In genomic region chr17:5429090-5429771, GRCm38 (mm10) we compare ENCODE assay signal across 8 mouse cellular contexts. TPM values are rescaled to one million over a fixed set of nuclear protein-coding genes. Genes with fewer than 3 reads are reported as not detected.
DNase-seq lines count a peak whose midpoint lies in the region; ATAC-seq and TF ChIP-seq lines count a peak whose summit lies in the region.

No protein-coding gene starts in this region.

- no peak for ATAC-seq in heart, embryonic 11.5 days (replicated peaks; ENCODE audit: insufficient number of reproducible peaks, low FRiP score, low TSS enrichment)
- peak; percentile 87 for ATAC-seq in midbrain, embryonic 14.5 days (ENCODE audit: low FRiP score, low TSS enrichment)

- TF ChIP-seq POLR2A in spleen, adult 2 months (IDR thresholded peaks at IDR 0.05; ENCODE audit: low read depth, low read length): no peak

- no peak overlapping the region for H3K4me3 ChIP-seq in heart, embryonic 11.5 days (ENCODE audit: low read depth, low read length)
- H3K4me3 ChIP-seq in embryonic facial prominence, embryonic 10.5 days: no peak overlapping the region
- no peak overlapping the region for H3K4me3 ChIP-seq in midbrain, embryonic 14.5 days (replicated peaks; ENCODE audit: low read depth, low read length)
- no peak overlapping the region for H3K4me3 ChIP-seq in spleen, adult 2 months (ENCODE audit: extremely low read depth, insufficient read depth, insufficient read length)

- DNase-seq in heart, adult 11 months: peak; percentile 96
- peak; percentile 89 for DNase-seq in embryonic facial prominence, embryonic 10.5 days (ENCODE audit: low spot score)
- peak; percentile 44 for DNase-seq in gonadal fat pad, adult 2 months (ENCODE audit: low read depth)
- peak; percentile 87 for DNase-seq in kidney, adult 11 months
- peak; percentile 94 for DNase-seq in left cerebral cortex, postnatal 4 days
- peak; percentile 99 for DNase-seq in midbrain, embryonic 14.5 days
- peak; percentile 81 to 88 for DNase-seq in spleen, adult 2 months (ENCODE audit: low read depth in 1 of 2, low spot score in 2 of 2)

- no peak overlapping the region for H3K9ac ChIP-seq in heart, embryonic 11.5 days (ENCODE audit: low read depth, low read length)
- no peak overlapping the region for H3K9ac ChIP-seq in midbrain, embryonic 14.5 days (replicated peaks; ENCODE audit: low read length)

- peaks cover 11% of the 10 kb centered on the region for H3K36me3 ChIP-seq in heart, embryonic 11.5 days (ENCODE audit: control insufficient read depth, insufficient read depth, low read length)
- H3K36me3 ChIP-seq in embryonic facial prominence, embryonic 10.5 days (replicated peaks): peaks cover 50% of the 10 kb centered on the region
- peaks cover 34% of the 10 kb centered on the region for H3K36me3 ChIP-seq in midbrain, embryonic 14.5 days (ENCODE audit: control insufficient read depth, insufficient read depth, low read length)
- H3K36me3 ChIP-seq in spleen, adult 2 months (ENCODE audit: control insufficient read depth, insufficient read depth, low read length): peaks cover 12% of the 10 kb centered on the region

- 53% methylated on average over 10 of the region's 10 CpGs for WGBS in heart, embryonic 11.5 days (ENCODE audit: insufficient replicate concordance)
- WGBS in embryonic facial prominence, embryonic 10.5 days: 58% methylated on average over 10 of the region's 10 CpGs
- WGBS in midbrain, embryonic 14.5 days: 59% methylated on average over 10 of the region's 10 CpGs
- WGBS in spleen, adult 2 months: 64% methylated on average over 10 of the region's 10 CpGs

- H3K9me3 ChIP-seq in heart, embryonic 11.5 days (replicated peaks; ENCODE audit: control insufficient read depth, low read length): no peaks in the 10 kb centered on the region
- H3K9me3 ChIP-seq in embryonic facial prominence, embryonic 10.5 days: no peaks in the 10 kb centered on the region
- no peaks in the 10 kb centered on the region for H3K9me3 ChIP-seq in midbrain, embryonic 14.5 days (ENCODE audit: control insufficient read depth, low read length)

- H3K4me2 ChIP-seq in heart, embryonic 11.5 days: no peak overlapping the region
- H3K4me2 ChIP-seq in midbrain, embryonic 14.5 days (ENCODE audit: low read length): no peak overlapping the region

- H3K4me1 ChIP-seq in heart, embryonic 11.5 days (ENCODE audit: control insufficient read depth, insufficient read depth, low read length): peaks cover 12% of the 10 kb centered on the region
- H3K4me1 ChIP-seq in embryonic facial prominence, embryonic 10.5 days: peaks cover 5% of the 10 kb centered on the region
- no peaks in the 10 kb centered on the region for H3K4me1 ChIP-seq in midbrain, embryonic 14.5 days (ENCODE audit: control insufficient read depth, insufficient read depth, low read length)
- H3K4me1 ChIP-seq in spleen, adult 2 months (ENCODE audit: control insufficient read depth, insufficient read depth, insufficient read length): no peaks in the 10 kb centered on the region

- H3K27me3 ChIP-seq in heart, embryonic 11.5 days (ENCODE audit: control insufficient read depth, insufficient read depth, low read length): no peaks in the 10 kb centered on the region
- no peaks in the 10 kb centered on the region for H3K27me3 ChIP-seq in embryonic facial prominence, embryonic 10.5 days (replicated peaks; ENCODE audit: low read depth, poor library complexity, severe bottlenecking)
- H3K27me3 ChIP-seq in midbrain, embryonic 14.5 days (ENCODE audit: control insufficient read depth, insufficient read depth, low read length): no peaks in the 10 kb centered on the region
- H3K27me3 ChIP-seq in spleen, adult 2 months (ENCODE audit: control insufficient read depth, insufficient read depth, low read length): no peaks in the 10 kb centered on the region

- intact Hi-C loops in left cerebral cortex, postnatal 4 days (cut with DNase I): no loop called here

- H3K27ac ChIP-seq in heart, embryonic 11.5 days (ENCODE audit: low read depth, low read length): no peak overlapping the region
- H3K27ac ChIP-seq in embryonic facial prominence, embryonic 10.5 days (replicated peaks): 0 out of 2 replicates have a peak overlapping the region, but pooled peaks have one; percentile 16
- H3K27ac ChIP-seq in midbrain, embryonic 14.5 days (replicated peaks; ENCODE audit: low read depth, low read length): peak overlapping the region; percentile 74
- H3K27ac ChIP-seq in spleen, adult 2 months (ENCODE audit: insufficient read depth, low read length): no peak overlapping the region

- TF ChIP-seq CTCF in spleen, adult 2 months (IDR thresholded peaks at IDR 0.05; ENCODE audit: extremely low read depth, insufficient read depth, insufficient read length, insufficient replicate concordance): peak; percentile 97; the same call in 1 of the 2 replicates

RNA-seq across cellular contexts. Expression of gene Ldhal6b, which starts 10.7 kb away (rescaled TPM):
- polyA plus RNA-seq in heart, embryonic 11.5 days (2014; fragmentation: Nextera tagmentation; extraction: Ambion mirVana): not detected in 2 replicates
- not detected in 2 replicates for polyA plus RNA-seq in embryonic facial prominence, embryonic 10.5 days (2016; fragmentation: Nextera tagmentation; extraction: Ambion mirVana)
- polyA plus RNA-seq in gonadal fat pad, adult 2 months (2012; rRNA removed): 0.89 and 2.2 TPM in 2 replicates
- 1 to 10 TPM; 1.9 to 2.0 TPM for total RNA-seq in left cerebral cortex, postnatal 4 days (2021)
- polyA plus RNA-seq in midbrain, embryonic 14.5 days (2014; fragmentation: Nextera tagmentation; extraction: Ambion mirVana): not detected in 2 replicates
- 0.44 and 0.47 TPM in 2 replicates for polyA plus RNA-seq in spleen, adult 2 months (2012; rRNA removed)

RNA-seq across cellular contexts. Expression of gene Tmem242, which starts 10.8 kb away (rescaled TPM):
- 121 and 139 TPM in 2 replicates for polyA plus RNA-seq in heart, embryonic 11.5 days (2014; fragmentation: Nextera tagmentation; extraction: Ambion mirVana)
- polyA plus RNA-seq in embryonic facial prominence, embryonic 10.5 days (2016; fragmentation: Nextera tagmentation; extraction: Ambion mirVana): 135 and 137 TPM in 2 replicates
- 14.6 and 23.4 TPM in 2 replicates for polyA plus RNA-seq in gonadal fat pad, adult 2 months (2012; rRNA removed)
- 10 to 100 TPM; 67.6 to 71.8 TPM for total RNA-seq in left cerebral cortex, postnatal 4 days (2021)
- polyA plus RNA-seq in midbrain, embryonic 14.5 days (2014; fragmentation: Nextera tagmentation; extraction: Ambion mirVana): 110 and 121 TPM in 2 replicates
- polyA plus RNA-seq in spleen, adult 2 months (2012; rRNA removed): 3.2 TPM in 2 replicates

Comparison
In these comparisons a context has a peak if more than half of its experiments do, and no peak if none do; other contexts are left out.
1. DNase-seq: peak in every context shown above with its lines; median percentile 99 in midbrain, embryonic 14.5 days; 96 in heart, adult 11 months; 94 in left cerebral cortex, postnatal 4 days; 89 in embryonic facial prominence, embryonic 10.5 days; 87 in kidney, adult 11 months; 84 in spleen, adult 2 months; 44 in gonadal fat pad, adult 2 months.
2. H3K27ac ChIP-seq: peak in embryonic facial prominence, embryonic 10.5 days (single experiment) and midbrain, embryonic 14.5 days (single experiment); none in heart, embryonic 11.5 days (single experiment) and spleen, adult 2 months (single experiment).